Mouse (Mus musculus) lung, postnatal 0 days (tissue): ENCODE measurements around the gene Rfx1.

Source experiments
- CTCF ChIP-seq: IDR thresholded peaks from 2 replicates; pipeline ENCODE4 v1.5.1; 2016; ENCODE audit warnings: antibody characterized with exemption, mild to moderate bottlenecking
- EP300 ChIP-seq: IDR thresholded peaks from 2 replicates; pipeline ENCODE4 v1.6.1; 2016; ENCODE audit warnings: antibody characterized with exemption, mild to moderate bottlenecking, control low read depth

GRCm38 (mm10) chr8:84083829-84084241 is 17.2 kb downstream of the Rfx1 start:
- peak; percentile 32 for TF ChIP-seq CTCF
- TF ChIP-seq EP300, result no peak
